Mouse (Mus musculus) E14TG2a.4 (cell line): Measurements from ENCODE around the gene Prtg.

Experiments used
- CTCF ChIP-seq: conservative IDR thresholded peaks from 2 replicates; pipeline ENCODE4 v1.5.1; 2014; ENCODE audit warnings: low read length
- NANOG ChIP-seq: IDR thresholded peaks from 2 replicates; pipeline ENCODE4 v1.6.1; 2014; ENCODE audit warnings: borderline replicate concordance, low read length, mixed read lengths
- POU5F1 ChIP-seq: IDR thresholded peaks from 2 replicates; pipeline ENCODE4 v1.6.1; 2014; ENCODE audit warnings: low read length, borderline replicate concordance

DNA sequence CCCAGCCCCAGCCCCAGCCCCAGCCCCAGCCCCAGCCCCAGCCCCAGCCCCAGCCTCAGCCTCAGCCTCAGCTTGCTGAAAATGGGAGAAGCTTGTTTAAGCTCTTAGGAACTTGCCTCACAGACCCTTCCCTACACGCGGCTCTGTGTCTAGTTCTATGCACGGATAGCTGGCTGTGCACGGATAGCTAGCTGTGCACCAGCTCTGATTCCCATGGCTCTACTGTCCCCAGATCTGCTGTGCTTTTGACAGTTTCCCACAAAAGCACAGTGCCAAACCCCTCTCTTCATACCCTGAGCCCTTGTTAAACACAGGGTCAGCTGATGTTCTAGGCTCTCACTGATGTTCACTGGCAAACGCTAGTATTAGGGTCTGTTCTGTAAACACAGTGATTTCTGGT, 86.1 kb downstream of the Prtg start:
- TF ChIP-seq CTCF (no peak), NANOG (no peak), POU5F1 (no peak)
